Mouse (Mus musculus) left cerebral cortex, postnatal 14 days (tissue): Measurements from ENCODE around the gene Ccdc181. TPM values are rescaled to one million over a fixed set of nuclear protein-coding genes. Genes with fewer than 3 reads are reported as not detected.
A peak's percentile ranks its signal among the peaks of the same experiment; 100 is the strongest.

ENCODE experiments used
- DNase-seq, 2 experiments: peaks; one replicate each; pipeline ENCODE4 v3.0.0; 2021 to 2022; ENCODE audit warnings: low spot score in 2 of 2, mixed read lengths in 1 of 2
- intact Hi-C: fragments of 180-260 bp; cut with DNase I; formaldehyde crosslinking; loops from one replicate; pipeline ENCODE4 v1.15.1; 2025
- total RNA-seq, 2 experiments: library from RNA; stranded (reverse); gene quantifications; 2 replicates each; pipeline ENCODE4 v1.2.3; 2021

Ccdc181 gene
- total RNA-seq, 2 experiments from 2014 or later, result 19.3 to 21.1 TPM

- intact Hi-C loops, result no loop called here
- no peak for DNase-seq
Observed at GRCm38 (mm10) chr1:164322987-164323650, 47.7 kb downstream of the Ccdc181 start.

- intact Hi-C loops, result no loop called here
Observed at GRCm38 (mm10) chr1:164324221-164324620, 48.8 kb downstream of the Ccdc181 start.

GRCm38 (mm10) chr1:164324878-164325277 is 49.5 kb downstream of the Ccdc181 start:
- DNase-seq, result no peak
- intact Hi-C loops, result no loop called here

More at GRCm38 (mm10) chr1:164324221-164324620, 48.8 kb downstream of the Ccdc181 start:
- DNase-seq, result no peak

- intact Hi-C loops, result no loop called here
- DNase-seq, result peak; percentile 59 to 75
Observed at GRCm38 (mm10) chr1:164326600-164327155, 51.3 kb downstream of the Ccdc181 start.

GRCm38 (mm10) chr1:164327764-164328163 is 52.4 kb downstream of the Ccdc181 start:
- no peak for DNase-seq
- intact Hi-C loops, result no loop called here

GRCm38 (mm10) chr1:164332559-164332958 is 57.2 kb downstream of the Ccdc181 start:
- DNase-seq, result no peak
- intact Hi-C loops, result no loop called here

- intact Hi-C loops, result no loop called here
- no peak for DNase-seq
Observed at GRCm38 (mm10) chr1:164335435-164335834, 60.0 kb downstream of the Ccdc181 start.

- peak; percentile 47 to 69 for DNase-seq
- intact Hi-C loops, result no loop called here
Observed at GRCm38 (mm10) chr1:164335846-164336245, 60.5 kb downstream of the Ccdc181 start.

Other genes starting within 250 kb of the Ccdc181 start
- gene Sele, start 227.4 kb upstream of the Ccdc181 start, total RNA-seq, result under 1 TPM; 0.15 TPM
- gene Sell, start 213.6 kb upstream of the Ccdc181 start, total RNA-seq, result not detected
- not detected for gene Selp, start 160.3 kb upstream of the Ccdc181 start, total RNA-seq
- gene F5, start 123.7 kb upstream of the Ccdc181 start, total RNA-seq, result under 1 TPM; 0.66 to 0.87 TPM
- 10 to 100 TPM; 10.3 to 10.5 TPM for gene Slc19a2, start 26.5 kb upstream of the Ccdc181 start, total RNA-seq
- 10 to 100 TPM; 23.3 to 23.8 TPM for gene Nme7, start 28.5 kb downstream of the Ccdc181 start, total RNA-seq
- gene Blzf1, start 31.9 kb downstream of the Ccdc181 start, total RNA-seq, result 10 to 100 TPM; 27.6 to 29.4 TPM
- 1,000 to 10,000 TPM; 1,826 to 1,842 TPM for gene Atp1b1, start 182.8 kb downstream of the Ccdc181 start, total RNA-seq